Mouse (Mus musculus) midbrain, embryonic 16.5 days (tissue): ENCODE data around the gene Igf2bp3. TPM values are rescaled to one million over a fixed set of nuclear protein-coding genes. Genes with fewer than 3 reads are reported as not detected.

ENCODE experiments used
- ATAC-seq: fragments of 200-750 bp; cut with Nextera tagmentation; 2 replicates; pipeline ENCODE4 v1.8.0; 2017; ENCODE audit warnings: moderate TSS enrichment
- H3K27ac ChIP-seq: fragments of 300-500 bp; sonication (generic); 2 replicates; pipeline ENCODE4 v1.5.1; 2014; ENCODE audit warnings: mild to moderate bottlenecking, low read length, mixed read lengths
- H3K27me3 ChIP-seq: fragments of 300-500 bp; sonication (generic); 2 replicates; pipeline ENCODE4 v1.6.1; 2014; ENCODE audit warnings: low read depth, low read length, mixed read lengths; ENCODE audit not compliant: control insufficient read depth, insufficient read depth
- H3K36me3 ChIP-seq: fragments of 300-500 bp; sonication (generic); 2 replicates; pipeline ENCODE4 v1.6.1; 2014; ENCODE audit warnings: mild to moderate bottlenecking, low read length, moderate library complexity, mixed read lengths; ENCODE audit not compliant: control insufficient read depth, insufficient read depth
- H3K4me1 ChIP-seq: fragments of 300-500 bp; sonication (generic); 2 replicates; pipeline ENCODE4 v1.6.1; 2014; ENCODE audit warnings: mild to moderate bottlenecking, low read length, mixed read lengths; ENCODE audit not compliant: control insufficient read depth, insufficient read depth
- H3K4me2 ChIP-seq: fragments of 300-500 bp; sonication (generic); 2 replicates; pipeline ENCODE4 v1.6.1; 2014; ENCODE audit warnings: mild to moderate bottlenecking, low read length, mixed read lengths
- H3K4me3 ChIP-seq: fragments of 300-500 bp; sonication (generic); 2 replicates; pipeline ENCODE4 v1.5.1; 2014; ENCODE audit warnings: low read depth, mild to moderate bottlenecking, low read length, moderate library complexity, mixed read lengths
- H3K9ac ChIP-seq: fragments of 300-500 bp; sonication (generic); 2 replicates; pipeline ENCODE4 v1.6.1; 2014; ENCODE audit warnings: low read depth, low read length, mixed read lengths
- H3K9me3 ChIP-seq: fragments of 300-500 bp; sonication (generic); replicated peaks from 2 replicates; pipeline ENCODE4 v1.6.1; 2014; ENCODE audit warnings: mild to moderate bottlenecking, low read length, mixed read lengths; ENCODE audit not compliant: control insufficient read depth, poor library complexity, severe bottlenecking
- WGBS: fragments of 180-500 bp; shearing (Covaris S2); extraction: QIAGEN DNeasy Blood & Tissue Kit; methylation state at CpG from one replicate; pipeline ENCODE4 v1.1.7; 2014; 5-methylcytosine and 5-hydroxymethylcytosine counted together
- polyA plus RNA-seq: library from polyadenylated mRNA; unstranded; fragments of >200 nt; fragmentation: Nextera tagmentation; extraction: Ambion mirVana; gene quantifications from 2 replicates; pipeline ENCODE4 v1.2.1, GENCODE M21; 2015

The Igf2bp3 gene
- polyA plus RNA-seq, 1 experiment from 2014 or later: 17.1 TPM

DNA sequence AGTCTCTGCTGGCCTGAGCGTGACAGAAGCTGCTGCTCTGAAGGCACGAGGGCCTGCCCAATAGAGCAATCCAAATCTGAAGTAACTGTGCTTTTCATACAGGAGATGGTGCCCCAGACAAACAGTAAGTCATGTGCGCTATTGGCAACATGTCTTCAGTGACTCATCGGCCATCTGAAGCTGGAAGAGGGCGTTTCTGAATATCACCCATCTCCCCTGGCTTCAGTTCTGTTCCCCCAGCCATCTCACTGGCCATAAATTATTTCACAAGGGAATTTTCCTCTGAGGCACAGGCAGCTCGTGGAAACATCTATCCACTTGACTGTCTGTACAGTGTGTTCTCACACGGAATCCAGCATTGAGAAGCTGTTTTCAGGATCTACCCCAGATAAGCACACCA lies 118.3 kb downstream of the Igf2bp3 start:
- 81% methylated on average over 7 of the region's 7 CpGs for WGBS
- no peak overlapping the region for H3K9ac ChIP-seq
- H3K27me3 ChIP-seq: no peaks in the 10 kb centered on the region
- H3K4me3 ChIP-seq: no peak overlapping the region
- H3K36me3 ChIP-seq: no peaks in the 10 kb centered on the region
- no peak overlapping the region for H3K4me2 ChIP-seq
- peaks cover 9% of the 10 kb centered on the region for H3K4me1 ChIP-seq
- ATAC-seq: no peak; the same call in 1 of the 2 replicates
- no peaks in the 10 kb centered on the region for H3K9me3 ChIP-seq
- H3K27ac ChIP-seq: no peak overlapping the region

DNA sequence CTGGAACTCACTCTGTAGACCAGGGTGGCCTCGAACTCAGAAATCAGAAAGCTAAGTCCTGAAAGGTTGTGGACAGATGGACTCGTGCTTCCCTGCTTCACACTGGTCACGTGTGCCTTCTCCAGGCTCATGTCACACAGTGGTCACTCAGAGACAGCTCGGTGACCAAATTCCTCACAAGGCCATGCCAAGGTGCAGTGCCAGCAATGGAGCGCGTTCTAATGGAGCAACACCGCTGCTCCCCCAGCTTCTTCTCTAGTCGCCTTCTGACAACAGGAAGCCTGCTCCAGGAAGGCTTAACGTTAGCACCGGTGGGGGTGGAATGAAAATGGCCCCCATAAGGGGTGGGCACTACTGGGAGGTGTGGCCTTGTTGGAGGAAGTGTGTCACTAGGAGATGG lies 119.8 kb downstream of the Igf2bp3 start:
- Histone ChIP-seq H3K9ac (no peak overlapping the region), H3K4me3 (no peak overlapping the region), H3K27ac (no peak overlapping the region), H3K9me3 (no peaks in the 10 kb centered on the region), H3K4me1 (peaks cover 9% of the 10 kb centered on the region), H3K36me3 (peaks cover 6% of the 10 kb centered on the region; the same call in 1 of the 2 replicates), H3K27me3 (no peaks in the 10 kb centered on the region), H3K4me2 (no peak overlapping the region)
- 93% methylated on average over 10 of the region's 10 CpGs for WGBS
- ATAC-seq: no peak

DNA sequence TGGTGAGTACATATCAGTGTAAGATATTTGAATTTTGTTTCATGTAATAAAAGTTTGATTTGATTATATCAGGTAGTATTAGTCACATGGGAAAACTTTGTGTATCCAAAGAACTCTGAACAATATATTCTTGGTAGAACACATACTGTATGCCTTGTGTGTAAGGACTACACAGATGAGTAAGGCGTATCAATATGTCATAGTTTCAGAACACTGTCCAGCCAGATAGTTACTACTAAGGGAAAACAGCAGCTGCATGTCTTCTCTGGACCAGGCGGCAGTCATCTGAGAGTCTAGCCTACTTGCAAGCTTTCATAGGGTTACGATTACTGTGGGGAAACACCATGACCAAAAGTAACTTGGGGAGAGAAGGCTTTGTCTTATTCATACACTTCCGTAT lies 131.7 kb downstream of the Igf2bp3 start:
- WGBS: 93% methylated on average over 4 of the region's 4 CpGs
- Histone ChIP-seq H3K27me3 (no peaks in the 10 kb centered on the region), H3K36me3 (peaks cover 16% of the 10 kb centered on the region), H3K27ac (no peak overlapping the region), H3K4me1 (no peaks in the 10 kb centered on the region), H3K9me3 (no peaks in the 10 kb centered on the region), H3K4me2 (no peak overlapping the region), H3K4me3 (no peak overlapping the region), H3K9ac (no peak overlapping the region)
- no peak for ATAC-seq

GRCm38 (mm10) chr6:49079313-49079712 lies 135.4 kb downstream of the Igf2bp3 start:
- Histone ChIP-seq H3K27ac (no peak overlapping the region), H3K4me1 (peaks cover 23% of the 10 kb centered on the region), H3K4me3 (no peak overlapping the region), H3K36me3 (peaks cover 5% of the 10 kb centered on the region), H3K4me2 (no peak overlapping the region), H3K9ac (no peak overlapping the region), H3K27me3 (no peaks in the 10 kb centered on the region), H3K9me3 (no peaks in the 10 kb centered on the region)
- no peak for ATAC-seq
- 93% methylated on average over 1 of the region's 1 CpGs for WGBS

DNA sequence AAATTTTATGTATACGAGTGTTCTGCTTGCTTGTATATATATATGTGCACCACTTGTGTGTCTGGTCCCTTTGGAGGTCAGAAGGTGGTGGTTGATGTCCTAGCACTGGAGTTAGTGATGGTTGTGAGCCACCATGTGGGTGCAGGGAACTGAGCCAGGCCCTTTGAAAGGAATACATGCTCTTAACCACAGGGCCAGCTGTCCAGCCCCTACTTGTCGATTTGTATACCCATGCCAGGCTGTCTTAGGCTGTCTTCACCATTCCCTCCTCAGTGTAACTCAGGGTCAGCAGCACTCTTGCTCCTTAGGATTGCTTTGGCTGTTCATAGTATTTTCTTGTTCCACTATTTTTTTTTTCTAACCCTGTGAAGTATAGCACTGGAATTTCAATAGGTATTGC lies 136.9 kb downstream of the Igf2bp3 start:
- no peak overlapping the region for H3K9ac ChIP-seq
- no peaks in the 10 kb centered on the region for H3K36me3 ChIP-seq
- no peaks in the 10 kb centered on the region for H3K9me3 ChIP-seq
- WGBS: 88% methylated on average over 2 of the region's 2 CpGs
- no peak overlapping the region for H3K4me2 ChIP-seq
- no peak overlapping the region for H3K4me3 ChIP-seq
- H3K27me3 ChIP-seq: no peaks in the 10 kb centered on the region
- no peak overlapping the region for H3K27ac ChIP-seq
- no peak for ATAC-seq
- peaks cover 26% of the 10 kb centered on the region for H3K4me1 ChIP-seq

- Histone ChIP-seq H3K4me3 (peak overlapping the region; percentile 89), H3K9ac (peak overlapping the region; percentile 91), H3K9me3 (no peaks in the 10 kb centered on the region), H3K27ac (peak overlapping the region; percentile 76), H3K4me2 (peak overlapping the region; percentile 64), H3K4me1 (peaks cover 26% of the 10 kb centered on the region), H3K36me3 (no peaks in the 10 kb centered on the region), H3K27me3 (no peaks in the 10 kb centered on the region)
- under 1% methylated on average over 19 of the region's 19 CpGs for WGBS
- ATAC-seq: peak; percentile 70
Observed at GRCm38 (mm10) chr6:49074117-49074490, 140.7 kb downstream of the Igf2bp3 start.

DNA sequence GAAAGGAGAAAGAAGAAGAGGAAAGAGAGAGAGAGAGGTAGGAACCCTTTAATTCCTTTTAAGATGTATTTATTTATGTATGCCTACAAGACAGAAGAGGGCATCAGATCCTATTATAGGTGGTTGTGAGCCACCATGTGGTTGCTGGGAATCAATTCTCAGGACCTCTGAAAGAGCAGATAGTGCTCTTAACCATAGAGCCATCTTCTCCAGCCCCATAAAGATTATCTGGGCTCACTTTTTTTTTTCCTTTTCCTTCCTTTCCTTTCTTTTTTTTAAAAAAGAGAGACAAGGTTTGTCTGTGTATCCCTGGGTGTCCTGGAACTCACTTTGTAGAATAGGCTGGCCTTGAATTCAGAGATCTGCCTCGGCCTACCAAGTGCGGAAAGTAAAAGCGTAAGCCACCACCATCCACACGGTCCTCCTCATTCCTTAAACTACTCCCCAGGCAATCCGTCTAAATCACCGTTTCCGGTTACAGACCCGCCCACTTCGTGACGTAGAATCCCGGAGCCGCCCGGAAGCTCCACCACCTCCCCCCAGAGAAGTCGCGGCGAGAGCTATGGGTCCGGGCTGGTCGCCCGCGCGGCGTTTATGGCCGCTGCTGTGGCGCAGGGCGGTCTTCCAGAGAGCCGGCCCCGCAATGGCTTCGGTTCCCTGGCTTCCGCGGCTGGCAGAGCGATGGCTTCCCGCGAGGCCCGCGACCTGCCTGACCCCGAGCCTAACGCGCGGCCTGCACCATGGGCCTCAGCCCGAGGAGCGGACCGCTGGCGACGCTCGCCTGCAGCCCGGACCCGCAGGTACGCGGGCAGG lies 141.2 kb downstream of the Igf2bp3 start, which contains the start of gene Malsu1:
Gene Malsu1 (plus strand): TSS at position 492 of the 813 bp plus-strand sequence.
- H3K4me3 ChIP-seq: peak within 1 kb of the TSS; percentile 89
- H3K4me2 ChIP-seq: peak within 1 kb of the TSS; percentile 64
- H3K36me3 ChIP-seq: no peaks in the 10 kb centered on the region
- H3K27ac ChIP-seq: peak within 1 kb of the TSS; percentile 76
- H3K9me3 ChIP-seq: no peaks in the 10 kb centered on the region
- ATAC-seq: peak; percentile 98
- WGBS: under 1% methylated on average over 49 of the region's 49 CpGs
- no peaks in the 10 kb centered on the region for H3K27me3 ChIP-seq
- H3K4me1 ChIP-seq: peaks cover 26% of the 10 kb centered on the region
- peak within 1 kb of the TSS; percentile 91 for H3K9ac ChIP-seq

GRCm38 (mm10) chr6:49068361-49068760 lies 146.4 kb downstream of the Igf2bp3 start:
- no peak for ATAC-seq
- WGBS: 45% methylated on average over 4 of the region's 4 CpGs
- Histone ChIP-seq H3K36me3 (no peaks in the 10 kb centered on the region), H3K4me3 (no peak overlapping the region), H3K27ac (no peak overlapping the region), H3K27me3 (no peaks in the 10 kb centered on the region), H3K4me2 (no peak overlapping the region), H3K9ac (no peak overlapping the region), H3K4me1 (peaks cover 3% of the 10 kb centered on the region; the same call in 1 of the 2 replicates), H3K9me3 (no peaks in the 10 kb centered on the region)
